Mouse (Mus musculus): ENCODE results near the gene Mrgprd. TPM values are rescaled to one million over a fixed set of nuclear protein-coding genes. Genes with fewer than 3 reads are reported as not detected.

Gene Mrgprd
- polyA plus RNA-seq, 1 experiment: not detected

GRCm38 (mm10) chr7:145300321-145301007 is 14.2 kb upstream of the Mrgprd start, which contains the start of gene Mrgprf:
Mrgprf (plus strand) TSS chr7:145300828.
- TF ChIP-seq POLR2A (IDR thresholded peaks at IDR 0.05; ENCODE audit: insufficient read length, low read depth) (no peak), TCF3 (IDR thresholded peaks at IDR 0.05; ENCODE audit: insufficient read length, low read depth) (no peak), CEBPB (IDR thresholded peaks at IDR 0.05; ENCODE audit: insufficient read depth, poor library complexity, severe bottlenecking) (no peak), USF1 (IDR thresholded peaks at IDR 0.05; ENCODE audit: low read depth) (no peak), MAX (IDR thresholded peaks at IDR 0.05; ENCODE audit: low read depth) (no peak), REST (IDR thresholded peaks at IDR 0.05; ENCODE audit: insufficient read depth, insufficient read length) (no peak), SRF (IDR thresholded peaks at IDR 0.05; ENCODE audit: control insufficient read depth, insufficient read length, low read depth) (no peak), E2F4 (IDR thresholded peaks at IDR 0.05; ENCODE audit: insufficient read depth) (no peak), POLR2AphosphoS2 (IDR thresholded peaks at IDR 0.05; ENCODE audit: insufficient read length, low read depth) (no peak)
- no peaks in the 10 kb centered on the region for H3K27me3 ChIP-seq (ENCODE audit: control insufficient read depth, insufficient read depth, insufficient read length)
- H3K4me3 ChIP-seq: no peak within 1 kb of the TSS
- no peaks in the 10 kb centered on the region for H3K36me3 ChIP-seq (ENCODE audit: control insufficient read depth, insufficient read depth)
- H3K4me2 ChIP-seq (ENCODE audit: low read depth): peak within 1 kb of the TSS; percentile 62
- no peaks in the 10 kb centered on the region for H3K79me2 ChIP-seq (ENCODE audit: control insufficient read depth, insufficient read depth)
- no peak within 1 kb of the TSS for H3ac ChIP-seq (ENCODE audit: control insufficient read depth, insufficient read length)

DNA sequence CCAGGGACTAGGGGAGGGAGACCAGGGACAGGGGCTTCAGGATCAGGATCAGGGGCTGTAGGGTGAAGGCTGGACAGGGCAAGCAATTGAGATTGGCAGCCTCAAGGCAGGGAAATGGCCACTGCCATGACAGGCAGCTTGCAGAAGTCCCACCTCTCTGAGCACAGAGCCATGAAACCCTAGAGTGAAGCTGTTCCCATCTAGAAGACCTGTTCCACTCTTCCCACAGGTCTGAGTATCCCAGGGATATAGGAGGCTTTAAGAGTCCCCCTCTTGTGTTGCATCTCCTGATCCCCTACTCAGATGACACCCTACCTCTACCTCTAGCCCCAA is 13.7 kb upstream of the Mrgprd start:
- H3K4me3 ChIP-seq: no peak overlapping the region
- no peaks in the 10 kb centered on the region for H3K27me3 ChIP-seq (ENCODE audit: control insufficient read depth, insufficient read depth, insufficient read length)
- H3ac ChIP-seq (ENCODE audit: control insufficient read depth, insufficient read length): no peak overlapping the region
- H3K36me3 ChIP-seq (ENCODE audit: control insufficient read depth, insufficient read depth): no peaks in the 10 kb centered on the region
- H3K4me2 ChIP-seq (ENCODE audit: low read depth): peak overlapping the region; percentile 38
- no peak for TF ChIP-seq E2F4 (IDR thresholded peaks at IDR 0.05; ENCODE audit: insufficient read depth)
- TF ChIP-seq MAX (IDR thresholded peaks at IDR 0.05; ENCODE audit: low read depth): no peak
- TF ChIP-seq REST (IDR thresholded peaks at IDR 0.05; ENCODE audit: insufficient read depth, insufficient read length): no peak
- TF ChIP-seq TCF3 (IDR thresholded peaks at IDR 0.05; ENCODE audit: insufficient read length, low read depth): no peak
- TF ChIP-seq CEBPB (IDR thresholded peaks at IDR 0.05; ENCODE audit: insufficient read depth, poor library complexity, severe bottlenecking): no peak
- no peak for TF ChIP-seq MYOG (IDR thresholded peaks at IDR 0.05; ENCODE audit: control insufficient read depth in 1 of 3, insufficient read depth in 1 of 3, insufficient read length in 2 of 3, low read depth in 2 of 3)
- no peak for TF ChIP-seq USF1 (IDR thresholded peaks at IDR 0.05; ENCODE audit: low read depth)
- no peak for TF ChIP-seq SRF (IDR thresholded peaks at IDR 0.05; ENCODE audit: control insufficient read depth, insufficient read length, low read depth)
- no peak for TF ChIP-seq MYOD1 (IDR thresholded peaks at IDR 0.05; ENCODE audit: control insufficient read depth in 1 of 3, insufficient read length in 2 of 3, low read depth in 2 of 3)
- TF ChIP-seq TCF12 (IDR thresholded peaks at IDR 0.05; ENCODE audit: insufficient read depth, poor library complexity, severe bottlenecking): no peak
- TF ChIP-seq POLR2AphosphoS2 (IDR thresholded peaks at IDR 0.05; ENCODE audit: insufficient read length, low read depth): no peak
- TF ChIP-seq POLR2A (IDR thresholded peaks at IDR 0.05; ENCODE audit: insufficient read length, low read depth): no peak
- no peaks in the 10 kb centered on the region for H3K79me2 ChIP-seq (ENCODE audit: control insufficient read depth, insufficient read depth)

GRCm38 (mm10) chr7:145301341-145302005 is 13.2 kb upstream of the Mrgprd start:
- no peak overlapping the region for H3K4me3 ChIP-seq
- H3K79me2 ChIP-seq (ENCODE audit: control insufficient read depth, insufficient read depth): no peaks in the 10 kb centered on the region
- H3K27me3 ChIP-seq (ENCODE audit: control insufficient read depth, insufficient read depth, insufficient read length): no peaks in the 10 kb centered on the region
- H3K36me3 ChIP-seq (ENCODE audit: control insufficient read depth, insufficient read depth): no peaks in the 10 kb centered on the region
- no peak overlapping the region for H3ac ChIP-seq (ENCODE audit: control insufficient read depth, insufficient read length)
- H3K4me2 ChIP-seq (ENCODE audit: low read depth): peak overlapping the region; percentile 38
- TF ChIP-seq TCF12 (IDR thresholded peaks at IDR 0.05; ENCODE audit: insufficient read depth, poor library complexity, severe bottlenecking) (no peak), MYOD1 (IDR thresholded peaks at IDR 0.05; ENCODE audit: control insufficient read depth in 1 of 3, insufficient read length in 2 of 3, low read depth in 2 of 3) (peak in 1 of 3 experiments; percentile 35), TCF3 (IDR thresholded peaks at IDR 0.05; ENCODE audit: insufficient read length, low read depth) (no peak), MAX (IDR thresholded peaks at IDR 0.05; ENCODE audit: low read depth) (no peak), USF1 (IDR thresholded peaks at IDR 0.05; ENCODE audit: low read depth) (no peak), CEBPB (IDR thresholded peaks at IDR 0.05; ENCODE audit: insufficient read depth, poor library complexity, severe bottlenecking) (no peak)

DNA sequence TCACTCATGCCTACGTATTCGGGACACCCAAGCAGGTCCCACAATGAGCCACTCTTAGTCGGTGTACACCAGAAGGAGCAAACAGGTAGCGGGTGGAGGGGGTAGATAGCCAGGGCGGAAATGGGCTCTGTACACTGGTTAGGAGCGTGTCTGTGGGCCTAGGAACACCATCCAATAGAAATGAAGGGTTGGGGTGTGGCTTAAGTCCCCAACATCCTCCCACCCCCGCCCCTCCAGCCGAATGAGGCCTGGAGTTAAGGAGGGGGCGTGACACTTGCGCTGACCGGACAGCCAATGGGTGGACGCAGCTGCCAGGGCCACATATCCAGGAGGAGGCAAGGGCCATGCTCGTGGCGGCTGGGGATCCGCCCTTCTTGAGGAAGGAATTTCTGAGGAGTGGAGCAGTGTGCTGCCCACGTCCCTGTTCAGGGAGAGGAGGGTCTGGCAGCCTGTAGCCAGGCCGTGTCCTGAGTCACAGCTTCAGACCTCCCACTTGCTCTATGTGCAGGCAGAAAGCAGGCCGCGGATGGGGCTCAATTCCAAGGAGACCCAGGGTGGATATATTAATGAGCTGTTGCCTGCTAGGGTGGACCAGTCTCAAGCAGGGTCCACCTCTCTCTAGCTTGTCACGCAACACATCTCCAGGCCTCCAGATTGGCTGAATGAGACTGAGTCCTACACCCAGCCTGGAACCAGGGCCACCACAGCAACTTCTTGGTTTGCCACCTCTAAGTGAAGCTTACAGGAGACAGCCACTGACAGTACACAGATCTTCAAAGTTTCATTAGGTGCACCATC is 11.9 kb upstream of the Mrgprd start:
- H3K27me3 ChIP-seq (ENCODE audit: control insufficient read depth, insufficient read depth, insufficient read length): no peaks in the 10 kb centered on the region
- H3K36me3 ChIP-seq (ENCODE audit: control insufficient read depth, insufficient read depth): no peaks in the 10 kb centered on the region
- H3K4me3 ChIP-seq: no peak overlapping the region
- peak overlapping the region; percentile 65 for H3K4me2 ChIP-seq (ENCODE audit: low read depth)
- no peaks in the 10 kb centered on the region for H3K79me2 ChIP-seq (ENCODE audit: control insufficient read depth, insufficient read depth)
- TF ChIP-seq REST (IDR thresholded peaks at IDR 0.05; ENCODE audit: insufficient read depth, insufficient read length): no peak
- peak in 2 of 3 experiments; percentile 28 to 77 for TF ChIP-seq MYOD1 (IDR thresholded peaks at IDR 0.05; ENCODE audit: control insufficient read depth in 1 of 3, insufficient read length in 2 of 3, low read depth in 2 of 3)
- peak; percentile 55 for TF ChIP-seq POLR2A (IDR thresholded peaks at IDR 0.05; ENCODE audit: insufficient read length, low read depth)
- no peak for TF ChIP-seq CEBPB (IDR thresholded peaks at IDR 0.05; ENCODE audit: insufficient read depth, poor library complexity, severe bottlenecking)
- no peak for TF ChIP-seq SRF (IDR thresholded peaks at IDR 0.05; ENCODE audit: control insufficient read depth, insufficient read length, low read depth)
- TF ChIP-seq MAX (IDR thresholded peaks at IDR 0.05; ENCODE audit: low read depth): no peak
- peak; percentile 63 for TF ChIP-seq POLR2AphosphoS2 (IDR thresholded peaks at IDR 0.05; ENCODE audit: insufficient read length, low read depth)
- no peak for TF ChIP-seq TCF3 (IDR thresholded peaks at IDR 0.05; ENCODE audit: insufficient read length, low read depth)
- peak in 1 of 3 experiments; percentile 44 for TF ChIP-seq MYOG (IDR thresholded peaks at IDR 0.05; ENCODE audit: control insufficient read depth in 1 of 3, insufficient read depth in 1 of 3, insufficient read length in 2 of 3, low read depth in 2 of 3)
- no peak overlapping the region for H3ac ChIP-seq (ENCODE audit: control insufficient read depth, insufficient read length)

Measured in myocyte (in vitro differentiated cells).